Mouse (Mus musculus) kidney, embryonic 14.5 days (tissue): ENCODE measurements around the gene Timm8a2. TPM values are rescaled to one million over a fixed set of nuclear protein-coding genes. Genes with fewer than 3 reads are reported as not detected.

Source experiments
- ATAC-seq: fragments of 200-750 bp; cut with Nextera tagmentation; 2 replicates; pipeline ENCODE4 v1.8.0; 2017; ENCODE audit warnings: moderate number of reproducible peaks, mild to moderate bottlenecking, moderate TSS enrichment, moderate library complexity; ENCODE audit not compliant: low FRiP score, low TSS enrichment
- H3K27ac ChIP-seq: fragments of 300-500 bp; sonication (generic); 2 replicates; pipeline ENCODE4 v1.5.1; 2014; ENCODE audit warnings: low read depth, mild to moderate bottlenecking, low read length, moderate library complexity, mixed read lengths
- H3K27me3 ChIP-seq: fragments of 300-500 bp; sonication (generic); 2 replicates; pipeline ENCODE4 v1.6.1; 2014; ENCODE audit warnings: mild to moderate bottlenecking, low read length; ENCODE audit not compliant: control insufficient read depth, insufficient read depth
- H3K36me3 ChIP-seq: fragments of 300-500 bp; sonication (generic); 2 replicates; pipeline ENCODE4 v1.6.1; 2014; ENCODE audit warnings: low read length, mixed read lengths; ENCODE audit not compliant: control insufficient read depth, insufficient read depth
- H3K4me1 ChIP-seq: fragments of 300-500 bp; sonication (generic); 2 replicates; pipeline ENCODE4 v1.6.1; 2014; ENCODE audit warnings: low read length, mixed read lengths; ENCODE audit not compliant: control insufficient read depth, insufficient read depth
- H3K4me2 ChIP-seq: fragments of 300-500 bp; sonication (generic); replicated peaks from 2 replicates; pipeline ENCODE4 v1.6.1; 2014; ENCODE audit warnings: low read depth, mild to moderate bottlenecking, low read length
- H3K4me3 ChIP-seq: fragments of 300-500 bp; sonication (generic); 2 replicates; pipeline ENCODE4 v1.5.1; 2014; ENCODE audit warnings: mild to moderate bottlenecking, low read length
- H3K9ac ChIP-seq: fragments of 300-500 bp; sonication (generic); 2 replicates; pipeline ENCODE4 v1.6.1; 2014; ENCODE audit warnings: low read depth, mild to moderate bottlenecking, low read length, moderate library complexity
- H3K9me3 ChIP-seq: fragments of 300-500 bp; sonication (generic); 2 replicates; pipeline ENCODE4 v1.6.1; 2016; ENCODE audit warnings: low read length; ENCODE audit not compliant: control insufficient read depth
- WGBS: fragments of 180-500 bp; shearing (Covaris S2); extraction: QIAGEN DNeasy Blood & Tissue Kit; methylation state at CpG from one replicate; pipeline ENCODE4 v1.1.7; 2014; 5-methylcytosine and 5-hydroxymethylcytosine counted together
- polyA plus RNA-seq: library from polyadenylated mRNA; unstranded; fragments of >200 nt; fragmentation: Nextera tagmentation; extraction: Ambion mirVana; gene quantifications from 2 replicates; pipeline ENCODE4 v1.2.1, GENCODE M21; 2014

Gene Timm8a2
- polyA plus RNA-seq, 1 experiment from 2014 or later: not detected

GRCm38 (mm10) chr14:122073422-122073821 lies 38.9 kb downstream of the Timm8a2 start:
- Histone ChIP-seq H3K4me1 (no peaks in the 10 kb centered on the region), H3K9ac (no peak overlapping the region), H3K4me2 (no peak overlapping the region), H3K36me3 (no peaks in the 10 kb centered on the region), H3K27ac (no peak overlapping the region), H3K4me3 (no peak overlapping the region), H3K27me3 (no peaks in the 10 kb centered on the region), H3K9me3 (no peaks in the 10 kb centered on the region)
- 95% methylated on average over 5 of the region's 5 CpGs for WGBS
- ATAC-seq: no peak

DNA sequence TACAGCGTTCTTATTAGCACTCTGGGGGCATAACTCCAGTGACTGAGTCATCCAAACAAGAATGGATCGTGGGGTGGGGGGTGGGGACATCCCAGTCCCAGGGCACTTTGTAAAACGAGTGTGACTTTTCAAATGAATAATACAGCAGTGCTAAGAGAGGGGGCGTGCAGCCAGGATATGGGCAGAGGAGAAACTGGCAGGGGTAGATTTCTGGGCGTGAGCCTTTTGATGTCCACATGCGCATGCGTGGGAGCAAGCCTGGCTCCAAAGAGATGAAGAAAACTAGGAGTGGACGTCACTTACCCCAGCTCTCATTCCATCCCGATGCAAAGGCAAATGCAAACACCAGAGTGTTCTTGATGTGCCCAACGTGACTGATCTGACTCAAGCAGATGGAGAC lies 39.9 kb downstream of the Timm8a2 start:
- no peak overlapping the region for H3K9ac ChIP-seq
- ATAC-seq: no peak
- WGBS: 77% methylated on average over 10 of the region's 10 CpGs

GRCm38 (mm10) chr14:122075485-122076200 lies 41.2 kb downstream of the Timm8a2 start:
- Histone ChIP-seq H3K4me2 (no peak overlapping the region), H3K27me3 (no peaks in the 10 kb centered on the region), H3K4me1 (no peaks in the 10 kb centered on the region), H3K27ac (no peak overlapping the region), H3K9ac (no peak overlapping the region), H3K4me3 (no peak overlapping the region), H3K36me3 (no peaks in the 10 kb centered on the region), H3K9me3 (no peaks in the 10 kb centered on the region)
- no peak for ATAC-seq
- WGBS: 83% methylated on average over 21 of the region's 21 CpGs

More for the DNA sequence above, 39.9 kb downstream of the Timm8a2 start:
- Histone ChIP-seq H3K4me3 (no peak overlapping the region), H3K27ac (no peak overlapping the region), H3K4me2 (no peak overlapping the region), H3K36me3 (no peaks in the 10 kb centered on the region), H3K27me3 (no peaks in the 10 kb centered on the region), H3K4me1 (no peaks in the 10 kb centered on the region), H3K9me3 (no peaks in the 10 kb centered on the region)

GRCm38 (mm10) chr14:122077017-122077416 lies 42.5 kb downstream of the Timm8a2 start:
- Histone ChIP-seq H3K27me3 (no peaks in the 10 kb centered on the region), H3K9ac (no peak overlapping the region), H3K27ac (no peak overlapping the region), H3K4me2 (no peak overlapping the region), H3K36me3 (no peaks in the 10 kb centered on the region), H3K4me1 (no peaks in the 10 kb centered on the region), H3K4me3 (no peak overlapping the region), H3K9me3 (no peaks in the 10 kb centered on the region)
- WGBS: 80% methylated on average over 3 of the region's 3 CpGs
- no peak for ATAC-seq

DNA sequence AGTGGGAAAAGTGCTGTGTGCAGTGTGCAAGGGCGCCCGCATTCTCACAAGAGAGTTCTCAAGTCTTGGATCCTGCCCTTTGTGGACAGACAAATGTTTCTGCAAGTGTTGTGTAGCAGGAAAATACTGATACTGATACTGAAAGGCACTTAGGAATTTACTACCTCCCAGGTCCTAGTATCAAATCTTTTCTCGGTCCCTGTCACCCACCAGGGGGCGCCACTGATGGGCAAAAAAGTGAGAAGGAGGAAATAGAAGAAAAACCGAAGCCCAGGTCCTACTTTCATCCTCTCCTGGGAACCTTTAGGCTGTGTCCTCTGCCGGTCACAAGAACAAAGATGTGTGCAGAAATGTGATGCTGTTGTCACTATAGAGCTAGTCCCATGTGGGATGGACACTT lies 45.0 kb downstream of the Timm8a2 start:
- H3K27ac ChIP-seq: no peak overlapping the region
- ATAC-seq: no peak
- no peak overlapping the region for H3K9ac ChIP-seq
- H3K4me1 ChIP-seq: no peaks in the 10 kb centered on the region
- H3K4me3 ChIP-seq: no peak overlapping the region
- 49% methylated on average over 6 of the region's 6 CpGs for whole genome bisulfite sequencing
- no peaks in the 10 kb centered on the region for H3K36me3 ChIP-seq
- H3K27me3 ChIP-seq: no peaks in the 10 kb centered on the region
- H3K4me2 ChIP-seq: no peak overlapping the region
- no peaks in the 10 kb centered on the region for H3K9me3 ChIP-seq

GRCm38 (mm10) chr14:122079921-122080320 lies 45.4 kb downstream of the Timm8a2 start:
- Histone ChIP-seq H3K36me3 (no peaks in the 10 kb centered on the region), H3K4me3 (no peak overlapping the region), H3K4me2 (no peak overlapping the region), H3K27me3 (no peaks in the 10 kb centered on the region), H3K27ac (no peak overlapping the region), H3K9ac (no peak overlapping the region), H3K9me3 (peaks cover 3% of the 10 kb centered on the region; the same call in 1 of the 2 replicates), H3K4me1 (no peaks in the 10 kb centered on the region)
- no peak for ATAC-seq
- WGBS: 89% methylated on average over 5 of the region's 5 CpGs

DNA sequence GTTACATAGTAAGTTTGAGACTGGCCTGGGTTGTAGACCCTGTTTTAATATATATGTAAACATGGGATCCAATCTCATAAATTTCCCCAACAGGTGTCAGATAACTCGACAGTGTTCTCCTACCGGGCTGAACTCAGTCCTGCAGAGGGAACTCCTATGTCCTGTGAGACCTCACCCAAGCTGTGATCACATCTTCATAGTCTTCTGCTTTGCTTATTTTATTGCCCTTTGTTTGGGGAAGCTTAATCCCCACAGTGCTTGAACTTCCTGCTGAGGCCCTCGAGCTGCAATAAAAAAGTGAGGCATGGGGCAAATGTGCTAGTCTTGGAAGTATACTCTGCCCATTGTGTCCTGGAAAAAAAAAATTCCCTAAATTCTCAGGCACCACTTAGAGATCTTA lies 46.8 kb downstream of the Timm8a2 start:
- no peaks in the 10 kb centered on the region for H3K4me1 ChIP-seq
- H3K4me3 ChIP-seq: no peak overlapping the region
- no peak overlapping the region for H3K9ac ChIP-seq
- no peak for ATAC-seq
- H3K27me3 ChIP-seq: no peaks in the 10 kb centered on the region
- H3K4me2 ChIP-seq: no peak overlapping the region
- no peaks in the 10 kb centered on the region for H3K36me3 ChIP-seq
- peaks cover 6% of the 10 kb centered on the region; the same call in 1 of the 2 replicates for H3K9me3 ChIP-seq
- H3K27ac ChIP-seq: no peak overlapping the region
- WGBS: 37% methylated on average over 3 of the region's 3 CpGs

DNA sequence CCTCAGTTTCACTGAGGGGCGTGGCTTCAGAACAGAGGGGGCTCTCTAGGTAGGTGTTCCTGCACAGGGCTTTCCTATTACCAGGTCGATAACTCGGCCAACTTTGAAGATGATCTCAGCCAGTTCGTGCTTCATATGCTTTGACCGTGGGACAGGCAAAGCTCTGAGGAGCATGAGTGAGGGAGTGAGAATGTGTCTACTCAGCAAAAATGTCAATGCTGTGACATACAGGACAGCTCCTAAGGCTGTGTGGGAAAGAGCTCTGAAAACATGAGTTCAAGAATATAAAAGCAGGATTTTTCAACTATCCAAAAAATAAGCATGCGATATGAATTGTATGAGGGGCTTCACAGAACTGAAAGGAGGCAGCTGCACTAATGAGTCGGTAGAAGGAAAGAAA lies 49.0 kb downstream of the Timm8a2 start:
- H3K27me3 ChIP-seq: no peaks in the 10 kb centered on the region
- H3K4me2 ChIP-seq: no peak overlapping the region
- ATAC-seq: no peak
- no peak overlapping the region for H3K9ac ChIP-seq
- 78% methylated on average over 7 of the region's 7 CpGs for WGBS
- no peaks in the 10 kb centered on the region for H3K4me1 ChIP-seq
- H3K4me3 ChIP-seq: no peak overlapping the region
- peaks cover 6% of the 10 kb centered on the region; the same call in 1 of the 2 replicates for H3K9me3 ChIP-seq
- H3K27ac ChIP-seq: no peak overlapping the region
- no peaks in the 10 kb centered on the region for H3K36me3 ChIP-seq

DNA sequence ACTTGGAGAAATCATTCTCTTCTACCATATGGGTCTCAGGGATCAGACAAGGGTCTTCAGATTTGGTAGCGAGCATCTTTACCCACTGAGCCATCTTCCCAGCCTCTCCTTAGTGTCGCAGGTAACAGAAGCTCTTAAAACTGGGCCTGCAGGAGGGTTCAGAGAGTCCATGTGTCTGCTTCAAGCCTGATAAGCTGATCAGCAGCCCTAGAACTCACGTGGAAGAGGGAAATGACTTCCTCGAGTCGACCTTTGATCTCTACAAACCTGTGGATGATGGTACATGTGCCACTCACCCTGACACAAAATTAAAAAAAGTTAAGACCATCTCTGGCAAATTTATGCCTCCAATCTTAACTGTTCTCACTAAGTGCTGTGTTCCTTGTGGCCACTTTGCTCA lies 53.5 kb downstream of the Timm8a2 start:
- no peak overlapping the region for H3K4me2 ChIP-seq
- no peak overlapping the region for H3K27ac ChIP-seq
- peaks cover 6% of the 10 kb centered on the region; the same call in 1 of the 2 replicates for H3K9me3 ChIP-seq
- no peak for ATAC-seq
- H3K27me3 ChIP-seq: no peaks in the 10 kb centered on the region
- no peaks in the 10 kb centered on the region for H3K36me3 ChIP-seq
- WGBS: 80% methylated on average over 5 of the region's 5 CpGs
- H3K4me3 ChIP-seq: no peak overlapping the region
- H3K4me1 ChIP-seq: no peaks in the 10 kb centered on the region
- H3K9ac ChIP-seq: no peak overlapping the region
